Mouse (Mus musculus) heart, embryonic 12.5 days (tissue): ENCODE measurements at regions not wholly inside any gene's neighbourhood (a gene's known extent, or its start where the extent isn't known, plus 50 kb on each side); places are given as distances from the start of the nearest gene placed in this dataset.

Experiments used
- ATAC-seq: fragments of 200-750 bp; cut with Nextera tagmentation; 2 replicates; pipeline ENCODE4 v1.8.0; 2017; ENCODE audit warnings: moderate TSS enrichment, moderate library complexity; ENCODE audit not compliant: insufficient number of reproducible peaks, low FRiP score
- H3K27ac ChIP-seq: fragments of 300-500 bp; sonication (generic); 2 replicates; pipeline ENCODE4 v1.5.1; 2016; ENCODE audit warnings: mild to moderate bottlenecking, moderate library complexity; ENCODE audit not compliant: poor library complexity, severe bottlenecking
- H3K27me3 ChIP-seq: fragments of 300-500 bp; sonication (generic); replicated peaks from 2 replicates; pipeline ENCODE4 v1.6.1; 2016; ENCODE audit warnings: mild to moderate bottlenecking, moderate library complexity
- H3K36me3 ChIP-seq: fragments of 300-500 bp; sonication (generic); 2 replicates; pipeline ENCODE4 v1.6.1; 2016; ENCODE audit warnings: mild to moderate bottlenecking, moderate library complexity
- H3K4me1 ChIP-seq: fragments of 300-500 bp; sonication (generic); replicated peaks from 2 replicates; pipeline ENCODE4 v1.6.1; 2016; ENCODE audit warnings: mild to moderate bottlenecking
- H3K4me2 ChIP-seq: fragments of 300-500 bp; sonication (generic); 2 replicates; pipeline ENCODE4 v1.6.1; 2016; ENCODE audit warnings: mild to moderate bottlenecking, moderate library complexity
- H3K4me3 ChIP-seq: fragments of 300-500 bp; sonication (generic); 2 replicates; pipeline ENCODE4 v1.5.1; 2016; ENCODE audit warnings: mild to moderate bottlenecking
- H3K9ac ChIP-seq: fragments of 300-500 bp; sonication (generic); 2 replicates; pipeline ENCODE4 v1.6.1; 2016; ENCODE audit warnings: mild to moderate bottlenecking, moderate library complexity
- H3K9me3 ChIP-seq: fragments of 300-500 bp; sonication (generic); replicated peaks from 2 replicates; pipeline ENCODE4 v1.6.1; 2016; ENCODE audit warnings: mild to moderate bottlenecking, moderate library complexity
- WGBS: fragments of 180-500 bp; shearing (Covaris S2); methylation state at CpG from one replicate; pipeline ENCODE4 v1.1.7; 2016; 5-methylcytosine and 5-hydroxymethylcytosine counted together

GRCm38 (mm10) chr10:17203416-17204110 lies 519.5 kb upstream of the Cited2 start:
- 77% methylated on average over 4 of the region's 4 CpGs for WGBS
- no peak overlapping the region for H3K27ac ChIP-seq
- H3K9ac ChIP-seq: no peak overlapping the region
- H3K36me3 ChIP-seq: no peaks in the 10 kb centered on the region
- no peaks in the 10 kb centered on the region for H3K9me3 ChIP-seq
- no peaks in the 10 kb centered on the region for H3K27me3 ChIP-seq
- no peaks in the 10 kb centered on the region for H3K4me1 ChIP-seq
- no peak for ATAC-seq
- no peak overlapping the region for H3K4me2 ChIP-seq
- H3K4me3 ChIP-seq: no peak overlapping the region

- WGBS: 77% methylated on average over 1 of the region's 1 CpGs
- H3K27me3 ChIP-seq: no peaks in the 10 kb centered on the region
- H3K9ac ChIP-seq: no peak overlapping the region
Measured at GRCm38 (mm10) chr10:17204153-17204552, 518.9 kb upstream of the Cited2 start.

GRCm38 (mm10) chr10:17212551-17213309 lies 510.3 kb upstream of the Cited2 start:
- Histone ChIP-seq H3K4me1 (no peaks in the 10 kb centered on the region), H3K9me3 (no peaks in the 10 kb centered on the region), H3K9ac (no peak overlapping the region), H3K4me2 (peak overlapping the region; percentile 6; the same call in 1 of the 2 replicates), H3K36me3 (no peaks in the 10 kb centered on the region), H3K27me3 (no peaks in the 10 kb centered on the region), H3K27ac (no peak overlapping the region), H3K4me3 (no peak overlapping the region)
- WGBS: 48% methylated on average over 12 of the region's 12 CpGs
- no peak for ATAC-seq

More at GRCm38 (mm10) chr10:17204153-17204552, 518.9 kb upstream of the Cited2 start:
- no peak for ATAC-seq
- H3K4me2 ChIP-seq: no peak overlapping the region
- no peaks in the 10 kb centered on the region for H3K4me1 ChIP-seq
- H3K36me3 ChIP-seq: no peaks in the 10 kb centered on the region
- H3K4me3 ChIP-seq: no peak overlapping the region
- H3K27ac ChIP-seq: no peak overlapping the region
- no peaks in the 10 kb centered on the region for H3K9me3 ChIP-seq

GRCm38 (mm10) chr10:17213310-17214064 lies 509.5 kb upstream of the Cited2 start:
- no peaks in the 10 kb centered on the region for H3K4me1 ChIP-seq
- no peak for ATAC-seq
- no peak overlapping the region for H3K4me3 ChIP-seq
- WGBS: 52% methylated on average over 7 of the region's 7 CpGs
- H3K27ac ChIP-seq: no peak overlapping the region
- peak overlapping the region; percentile 6; the same call in 1 of the 2 replicates for H3K4me2 ChIP-seq
- no peak overlapping the region for H3K9ac ChIP-seq
- H3K27me3 ChIP-seq: no peaks in the 10 kb centered on the region
- no peaks in the 10 kb centered on the region for H3K9me3 ChIP-seq
- no peaks in the 10 kb centered on the region for H3K36me3 ChIP-seq

- H3K9ac ChIP-seq: no peak overlapping the region
- H3K27ac ChIP-seq: no peak overlapping the region
- H3K36me3 ChIP-seq: no peaks in the 10 kb centered on the region
- no peaks in the 10 kb centered on the region for H3K27me3 ChIP-seq
- no peak for ATAC-seq
- H3K4me3 ChIP-seq: no peak overlapping the region
- H3K4me2 ChIP-seq: no peak overlapping the region
- 77% methylated on average over 2 of the region's 2 CpGs for WGBS
- no peaks in the 10 kb centered on the region for H3K4me1 ChIP-seq
- H3K9me3 ChIP-seq: no peaks in the 10 kb centered on the region
Measured at GRCm38 (mm10) chr10:17214065-17214440, 509.0 kb upstream of the Cited2 start.

- no peak overlapping the region for H3K4me3 ChIP-seq
- H3K4me1 ChIP-seq: no peaks in the 10 kb centered on the region
- no peaks in the 10 kb centered on the region for H3K27me3 ChIP-seq
- H3K4me2 ChIP-seq: no peak overlapping the region
- no peak overlapping the region for H3K27ac ChIP-seq
- no peak overlapping the region for H3K9ac ChIP-seq
- ATAC-seq: no peak
- no peaks in the 10 kb centered on the region for H3K36me3 ChIP-seq
- 72% methylated on average over 3 of the region's 3 CpGs for WGBS
- H3K9me3 ChIP-seq: no peaks in the 10 kb centered on the region
Measured at GRCm38 (mm10) chr10:17215029-17215428, 508.0 kb upstream of the Cited2 start.

GRCm38 (mm10) chr10:17221495-17221894 lies 501.5 kb upstream of the Cited2 start:
- no peak overlapping the region for H3K4me2 ChIP-seq
- no peak for ATAC-seq
- 55% methylated on average over 2 of the region's 2 CpGs for WGBS
- no peak overlapping the region for H3K4me3 ChIP-seq
- no peaks in the 10 kb centered on the region for H3K36me3 ChIP-seq
- no peak overlapping the region for H3K9ac ChIP-seq
- H3K27me3 ChIP-seq: no peaks in the 10 kb centered on the region
- no peaks in the 10 kb centered on the region for H3K9me3 ChIP-seq
- no peak overlapping the region for H3K27ac ChIP-seq
- H3K4me1 ChIP-seq: no peaks in the 10 kb centered on the region

GRCm38 (mm10) chr10:17225727-17226126 lies 497.3 kb upstream of the Cited2 start:
- Histone ChIP-seq H3K4me1 (peaks cover 9% of the 10 kb centered on the region), H3K27ac (no peak overlapping the region), H3K36me3 (no peaks in the 10 kb centered on the region), H3K27me3 (no peaks in the 10 kb centered on the region), H3K9me3 (no peaks in the 10 kb centered on the region), H3K4me3 (no peak overlapping the region), H3K9ac (no peak overlapping the region), H3K4me2 (no peak overlapping the region)
- WGBS: 76% methylated on average over 1 of the region's 1 CpGs
- no peak for ATAC-seq

- no peak overlapping the region for H3K9ac ChIP-seq
- H3K27ac ChIP-seq: no peak overlapping the region; the same call in 1 of the 2 replicates
- no peak; the same call in 1 of the 2 replicates for ATAC-seq
- peak overlapping the region; percentile 56 for H3K4me2 ChIP-seq
- peaks cover 9% of the 10 kb centered on the region for H3K4me1 ChIP-seq
- no peaks in the 10 kb centered on the region for H3K9me3 ChIP-seq
- WGBS: 8% methylated on average over 16 of the region's 16 CpGs
- H3K36me3 ChIP-seq: no peaks in the 10 kb centered on the region
- peak overlapping the region; percentile 17 for H3K4me3 ChIP-seq
- H3K27me3 ChIP-seq: no peaks in the 10 kb centered on the region
Measured at GRCm38 (mm10) chr10:17230040-17230818, 492.8 kb upstream of the Cited2 start.

- H3K4me3 ChIP-seq: no peak overlapping the region
- peaks cover 17% of the 10 kb centered on the region for H3K4me1 ChIP-seq
- no peak overlapping the region for H3K4me2 ChIP-seq
- no peak for ATAC-seq
- no peak overlapping the region for H3K9ac ChIP-seq
- no peaks in the 10 kb centered on the region for H3K36me3 ChIP-seq
- 46% methylated on average over 10 of the region's 10 CpGs for WGBS
- no peaks in the 10 kb centered on the region for H3K27me3 ChIP-seq
- H3K9me3 ChIP-seq: no peaks in the 10 kb centered on the region
- no peak overlapping the region for H3K27ac ChIP-seq
Measured at GRCm38 (mm10) chr10:17235955-17236650, 486.9 kb upstream of the Cited2 start.
